Mouse (Mus musculus) bone marrow, adult 2 months (tissue): ENCODE data around the gene Pgs1.

Source experiments
- CTCF ChIP-seq: fragments of 200-500 bp; IDR thresholded peaks from 2 replicates; pipeline ENCODE4 v1.5.1; 2011; ENCODE audit warnings: low read length, control low read depth; ENCODE audit not compliant: control insufficient read depth, insufficient read depth
- POLR2A ChIP-seq: fragments of 200-500 bp; IDR thresholded peaks from 2 replicates; pipeline ENCODE4 v1.6.1; 2011; ENCODE audit warnings: low read depth, mild to moderate bottlenecking, control low read depth, low read length, borderline replicate concordance; ENCODE audit not compliant: control insufficient read depth

DNA sequence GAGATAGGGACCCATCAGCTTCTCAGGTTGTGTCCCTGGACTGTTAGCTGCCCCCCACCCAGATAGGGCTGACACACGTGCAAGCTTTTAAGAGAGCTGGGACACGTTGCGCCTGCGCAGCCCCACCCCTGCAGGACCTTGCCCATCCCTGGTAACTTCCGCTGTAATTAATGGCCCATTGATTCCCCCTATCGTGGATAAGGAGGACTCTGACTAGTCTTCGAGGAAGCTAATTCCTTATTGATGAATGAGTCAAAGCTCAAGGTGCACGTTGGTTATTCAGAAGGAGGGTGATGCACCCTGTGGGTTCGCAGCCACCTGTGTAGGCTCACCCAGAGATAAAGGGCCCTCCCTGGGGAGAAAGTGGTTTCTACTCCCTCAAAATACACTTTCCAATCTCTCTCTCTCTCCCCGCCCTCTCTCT, 39.1 kb upstream of the Pgs1 start:
- TF ChIP-seq CTCF = no peak
- TF ChIP-seq POLR2A = no peak
